Mouse (Mus musculus): ENCODE measurements around the gene Dmkn. TPM values are rescaled to one million over a fixed set of nuclear protein-coding genes. Genes with fewer than 3 reads are reported as not detected.

Dmkn gene
- polyA plus RNA-seq, 1 experiment = 35.6 TPM

- no peak for TF ChIP-seq CTCF (IDR thresholded peaks at IDR 0.05; ENCODE audit: borderline replicate concordance, control insufficient read depth, extremely low read depth, insufficient read depth, low read length, poor library complexity)
- no peak for TF ChIP-seq POLR2A (IDR thresholded peaks at IDR 0.05; ENCODE audit: control insufficient read depth, extremely low read depth, insufficient read depth, low read length, poor library complexity)
- Histone ChIP-seq H3K27ac (ENCODE audit: control insufficient read depth, insufficient read depth, low read length) (no peak overlapping the region), H3K4me1 (replicated peaks; ENCODE audit: control insufficient read depth, insufficient read depth, low read length) (no peaks in the 10 kb centered on the region), H3K36me3 (ENCODE audit: control insufficient read depth, insufficient read depth, low read length) (no peaks in the 10 kb centered on the region), H3K27me3 (ENCODE audit: control insufficient read depth, insufficient read depth, low read length) (no peaks in the 10 kb centered on the region), H3K4me3 (ENCODE audit: control insufficient read depth, insufficient read depth, low read length) (no peak overlapping the region)
- DNase-seq = no peak
- WGBS = 31% methylated on average over 4 of the region's 4 CpGs
Measured at GRCm38 (mm10) chr7:30761769-30762352, 1.7 kb upstream of the Dmkn start.

GRCm38 (mm10) chr7:30765173-30765572, 1.6 kb downstream of the Dmkn start:
- 66% methylated on average over 11 of the region's 11 CpGs for WGBS

GRCm38 (mm10) chr7:30766408-30766807, 2.9 kb downstream of the Dmkn start:
- 91% methylated on average over 4 of the region's 4 CpGs for WGBS
- H3K27me3 ChIP-seq (ENCODE audit: control insufficient read depth, insufficient read depth, low read length) = no peaks in the 10 kb centered on the region
- no peaks in the 10 kb centered on the region for H3K36me3 ChIP-seq (ENCODE audit: control insufficient read depth, insufficient read depth, low read length)
- H3K27ac ChIP-seq (ENCODE audit: control insufficient read depth, insufficient read depth, low read length) = no peak overlapping the region
- TF ChIP-seq CTCF (IDR thresholded peaks at IDR 0.05; ENCODE audit: borderline replicate concordance, control insufficient read depth, extremely low read depth, insufficient read depth, low read length, poor library complexity) (no peak), POLR2A (IDR thresholded peaks at IDR 0.05; ENCODE audit: control insufficient read depth, extremely low read depth, insufficient read depth, low read length, poor library complexity) (no peak)
- H3K4me1 ChIP-seq (replicated peaks; ENCODE audit: control insufficient read depth, insufficient read depth, low read length) = no peaks in the 10 kb centered on the region
- no peak for DNase-seq
- no peak overlapping the region for H3K4me3 ChIP-seq (ENCODE audit: control insufficient read depth, insufficient read depth, low read length)

More at GRCm38 (mm10) chr7:30765173-30765572, 1.6 kb downstream of the Dmkn start:
- Histone ChIP-seq H3K36me3 (ENCODE audit: control insufficient read depth, insufficient read depth, low read length) (no peaks in the 10 kb centered on the region), H3K4me1 (replicated peaks; ENCODE audit: control insufficient read depth, insufficient read depth, low read length) (no peaks in the 10 kb centered on the region), H3K27me3 (ENCODE audit: control insufficient read depth, insufficient read depth, low read length) (no peaks in the 10 kb centered on the region), H3K4me3 (ENCODE audit: control insufficient read depth, insufficient read depth, low read length) (no peak overlapping the region), H3K27ac (ENCODE audit: control insufficient read depth, insufficient read depth, low read length) (no peak overlapping the region)
- TF ChIP-seq CTCF (IDR thresholded peaks at IDR 0.05; ENCODE audit: borderline replicate concordance, control insufficient read depth, extremely low read depth, insufficient read depth, low read length, poor library complexity) = no peak
- TF ChIP-seq POLR2A (IDR thresholded peaks at IDR 0.05; ENCODE audit: control insufficient read depth, extremely low read depth, insufficient read depth, low read length, poor library complexity) = no peak
- DNase-seq = no peak

- TF ChIP-seq CTCF (IDR thresholded peaks at IDR 0.05; ENCODE audit: borderline replicate concordance, control insufficient read depth, extremely low read depth, insufficient read depth, low read length, poor library complexity) = no peak
- TF ChIP-seq POLR2A (IDR thresholded peaks at IDR 0.05; ENCODE audit: control insufficient read depth, extremely low read depth, insufficient read depth, low read length, poor library complexity) = no peak
- Histone ChIP-seq H3K36me3 (ENCODE audit: control insufficient read depth, insufficient read depth, low read length) (no peaks in the 10 kb centered on the region), H3K27ac (ENCODE audit: control insufficient read depth, insufficient read depth, low read length) (no peak overlapping the region), H3K4me3 (ENCODE audit: control insufficient read depth, insufficient read depth, low read length) (no peak overlapping the region), H3K4me1 (replicated peaks; ENCODE audit: control insufficient read depth, insufficient read depth, low read length) (no peaks in the 10 kb centered on the region), H3K27me3 (ENCODE audit: control insufficient read depth, insufficient read depth, low read length) (no peaks in the 10 kb centered on the region)
- no peak for DNase-seq
- WGBS = 69% methylated on average over 9 of the region's 9 CpGs
Measured at GRCm38 (mm10) chr7:30769236-30769635, 5.7 kb downstream of the Dmkn start.

GRCm38 (mm10) chr7:30776104-30776503, 12.5 kb downstream of the Dmkn start:
- 96% methylated on average over 9 of the region's 9 CpGs for WGBS
- Histone ChIP-seq H3K4me1 (replicated peaks; ENCODE audit: control insufficient read depth, insufficient read depth, low read length) (no peaks in the 10 kb centered on the region), H3K27me3 (ENCODE audit: control insufficient read depth, insufficient read depth, low read length) (no peaks in the 10 kb centered on the region), H3K36me3 (ENCODE audit: control insufficient read depth, insufficient read depth, low read length) (no peaks in the 10 kb centered on the region), H3K4me3 (ENCODE audit: control insufficient read depth, insufficient read depth, low read length) (no peak overlapping the region), H3K27ac (ENCODE audit: control insufficient read depth, insufficient read depth, low read length) (no peak overlapping the region)
- DNase-seq = no peak
- TF ChIP-seq POLR2A (IDR thresholded peaks at IDR 0.05; ENCODE audit: control insufficient read depth, extremely low read depth, insufficient read depth, low read length, poor library complexity) = no peak
- TF ChIP-seq CTCF (IDR thresholded peaks at IDR 0.05; ENCODE audit: borderline replicate concordance, control insufficient read depth, extremely low read depth, insufficient read depth, low read length, poor library complexity) = no peak

- TF ChIP-seq POLR2A (IDR thresholded peaks at IDR 0.05; ENCODE audit: control insufficient read depth, extremely low read depth, insufficient read depth, low read length, poor library complexity) = no peak
- no peak for TF ChIP-seq CTCF (IDR thresholded peaks at IDR 0.05; ENCODE audit: borderline replicate concordance, control insufficient read depth, extremely low read depth, insufficient read depth, low read length, poor library complexity)
- Histone ChIP-seq H3K4me1 (replicated peaks; ENCODE audit: control insufficient read depth, insufficient read depth, low read length) (no peaks in the 10 kb centered on the region), H3K36me3 (ENCODE audit: control insufficient read depth, insufficient read depth, low read length) (no peaks in the 10 kb centered on the region), H3K27ac (ENCODE audit: control insufficient read depth, insufficient read depth, low read length) (no peak overlapping the region), H3K27me3 (ENCODE audit: control insufficient read depth, insufficient read depth, low read length) (no peaks in the 10 kb centered on the region), H3K4me3 (ENCODE audit: control insufficient read depth, insufficient read depth, low read length) (no peak overlapping the region)
- DNase-seq = no peak
- WGBS = 90% methylated on average over 7 of the region's 7 CpGs
Measured at GRCm38 (mm10) chr7:30777081-30777579, 13.6 kb downstream of the Dmkn start.

Data from thymus, adult 2 months (tissue).